Mouse (Mus musculus) small intestine, adult 2 months (tissue): ENCODE data around the gene Fgf8. TPM values are rescaled to one million over a fixed set of nuclear protein-coding genes. Genes with fewer than 3 reads are reported as not detected.

Experiments used
- H3K27ac ChIP-seq: fragments of 200-500 bp; 2 replicates; pipeline ENCODE4 v1.5.1; 2012; ENCODE audit warnings: low read depth, low read length, control low read depth, inconsistent platforms; ENCODE audit not compliant: insufficient read depth
- H3K27me3 ChIP-seq: fragments of 200-500 bp; 2 replicates; pipeline ENCODE4 v1.6.1; 2012; ENCODE audit warnings: mild to moderate bottlenecking, moderate library complexity, low read length, inconsistent platforms; ENCODE audit not compliant: control insufficient read depth, insufficient read depth
- H3K36me3 ChIP-seq: fragments of 200-500 bp; 2 replicates; pipeline ENCODE4 v1.6.1; 2012; ENCODE audit warnings: mild to moderate bottlenecking, low read length, control low read depth, inconsistent platforms; ENCODE audit not compliant: control insufficient read depth, insufficient read depth
- H3K4me1 ChIP-seq: fragments of 200-500 bp; 2 replicates; pipeline ENCODE4 v1.6.1; 2012; ENCODE audit warnings: low read length, inconsistent platforms, mixed read lengths; ENCODE audit not compliant: control insufficient read depth, insufficient read depth, insufficient read length
- H3K4me3 ChIP-seq: fragments of 200-500 bp; 2 replicates; pipeline ENCODE4 v1.5.1; 2012; ENCODE audit warnings: low read depth, mild to moderate bottlenecking, control low read depth, inconsistent platforms, low read length, moderate library complexity
- CTCF ChIP-seq: fragments of 200-500 bp; IDR thresholded peaks from 2 replicates; pipeline ENCODE4 v1.5.1; 2012; ENCODE audit warnings: low read depth, mild to moderate bottlenecking, control low read depth, inconsistent platforms, low read length, moderate library complexity, mixed read lengths; ENCODE audit not compliant: insufficient replicate concordance, insufficient read length; ENCODE audit errors: extremely low read depth
- POLR2A ChIP-seq: fragments of 200-500 bp; IDR thresholded peaks from 2 replicates; pipeline ENCODE4 v1.6.1; 2012; ENCODE audit warnings: low read depth, mild to moderate bottlenecking, control low read depth, inconsistent platforms, low read length, moderate library complexity
- WGBS: fragments of 180-500 bp; shearing (Covaris S2); methylation state at CpG from one replicate; pipeline ENCODE4 v1.1.7; 2018; 5-methylcytosine and 5-hydroxymethylcytosine counted together
- polyA plus RNA-seq: library from polyadenylated mRNA; depleted of rRNA; stranded (reverse); fragments of >200 nt; gene quantifications from 2 replicates; pipeline ENCODE4 v1.2.3, GENCODE M21; 2012

Gene Fgf8
- polyA plus RNA-seq, 1 experiment, result not detected

DNA sequence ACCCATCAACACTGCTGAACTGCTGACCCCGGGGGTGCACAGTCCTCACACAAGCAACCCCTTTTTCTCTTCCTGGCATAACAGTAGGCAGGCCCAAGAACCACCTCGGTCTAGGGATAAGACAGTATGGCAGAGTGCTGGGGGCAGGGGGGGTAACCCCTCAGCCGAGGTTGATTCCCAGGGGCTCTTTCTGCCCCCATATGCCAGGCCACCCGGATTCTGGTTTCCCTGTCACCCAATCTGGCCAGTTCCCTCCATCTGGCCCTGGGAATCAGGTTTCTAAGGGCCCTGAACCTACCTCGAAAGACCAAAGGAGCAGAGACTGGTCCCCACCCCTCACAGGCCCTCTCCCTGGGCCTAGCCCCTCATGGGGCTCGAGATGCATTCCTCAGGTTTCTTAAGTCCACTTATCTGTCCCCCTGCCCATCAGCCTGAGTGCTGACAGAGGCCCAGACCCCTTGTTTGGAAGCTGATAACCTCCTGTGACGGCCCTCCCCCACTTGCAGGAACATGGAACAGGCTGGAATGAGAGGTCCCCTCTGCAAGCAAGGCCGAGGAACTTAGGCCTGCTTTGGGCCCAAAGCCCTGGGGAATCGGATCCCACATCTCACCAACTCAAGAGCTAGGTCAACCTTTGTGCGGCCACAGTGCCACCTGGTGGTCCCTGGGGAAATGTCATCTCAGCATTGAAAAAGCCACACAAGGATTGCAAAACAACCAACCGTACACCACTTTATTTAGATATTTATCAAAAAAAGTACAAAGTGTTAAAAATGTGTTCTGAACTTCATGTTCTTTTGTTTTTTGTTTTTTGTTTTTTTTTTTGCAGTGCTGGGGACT is 4.5 kb upstream of the Fgf8 start:
- Histone ChIP-seq H3K27me3 (peaks cover 33% of the 10 kb centered on the region), H3K4me3 (no peak overlapping the region), H3K27ac (no peak overlapping the region), H3K4me1 (peaks cover 16% of the 10 kb centered on the region), H3K36me3 (peaks cover 7% of the 10 kb centered on the region)
- WGBS, result 43% methylated on average over 11 of the region's 11 CpGs
- TF ChIP-seq POLR2A (no peak), CTCF (peak; percentile 70; the same call in 1 of the 2 replicates)

DNA sequence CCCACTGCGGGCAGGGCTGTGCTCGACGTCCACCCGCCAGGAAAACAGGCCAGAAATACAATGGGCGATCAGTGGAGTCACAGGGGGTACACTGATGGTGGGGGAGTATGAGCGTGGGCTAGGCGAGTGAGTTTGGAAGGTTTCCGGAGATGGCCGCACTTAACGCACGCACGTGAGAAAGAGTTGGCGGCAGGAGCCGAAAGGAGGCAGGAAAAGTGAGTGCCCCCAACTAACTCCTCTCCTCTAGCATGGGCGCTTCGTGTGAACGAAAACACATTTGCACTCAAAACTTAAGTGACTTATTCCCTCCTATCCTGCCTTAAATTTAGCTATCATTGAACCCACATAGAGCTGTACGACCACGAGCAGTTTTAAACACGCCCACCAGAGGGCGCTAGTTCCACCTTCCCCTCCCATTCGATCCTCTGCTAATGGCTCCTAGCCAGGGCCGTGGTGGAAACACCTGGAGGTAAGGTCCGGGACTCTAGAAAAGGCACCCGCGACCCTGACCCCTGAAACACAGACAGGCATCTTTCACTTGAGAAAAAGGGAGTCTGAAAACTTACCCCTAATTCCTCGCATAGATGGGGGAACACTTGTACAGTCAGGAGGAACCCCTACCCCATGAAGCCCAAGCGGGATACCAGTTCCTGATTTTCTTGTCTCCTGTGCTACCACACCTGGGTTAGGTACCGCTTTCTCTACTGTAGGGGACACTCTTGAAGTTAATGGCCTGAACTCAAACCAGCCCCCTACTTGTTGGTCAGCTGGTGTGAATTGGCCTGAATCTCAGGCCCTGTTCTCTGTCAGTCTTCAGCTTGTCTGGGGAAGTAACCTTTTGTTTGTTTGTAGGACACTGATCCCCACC is 3.7 kb upstream of the Fgf8 start:
- 12% methylated on average over 29 of the region's 29 CpGs for WGBS
- Histone ChIP-seq H3K4me3 (peak overlapping the region; percentile 7; the same call in 1 of the 2 replicates), H3K36me3 (peaks cover 2% of the 10 kb centered on the region; the same call in 1 of the 2 replicates), H3K27ac (no peak overlapping the region), H3K27me3 (peaks cover 42% of the 10 kb centered on the region), H3K4me1 (peaks cover 16% of the 10 kb centered on the region)
- no peak for TF ChIP-seq POLR2A
- TF ChIP-seq CTCF, result peak; percentile 94; the same call in 1 of the 2 replicates

DNA sequence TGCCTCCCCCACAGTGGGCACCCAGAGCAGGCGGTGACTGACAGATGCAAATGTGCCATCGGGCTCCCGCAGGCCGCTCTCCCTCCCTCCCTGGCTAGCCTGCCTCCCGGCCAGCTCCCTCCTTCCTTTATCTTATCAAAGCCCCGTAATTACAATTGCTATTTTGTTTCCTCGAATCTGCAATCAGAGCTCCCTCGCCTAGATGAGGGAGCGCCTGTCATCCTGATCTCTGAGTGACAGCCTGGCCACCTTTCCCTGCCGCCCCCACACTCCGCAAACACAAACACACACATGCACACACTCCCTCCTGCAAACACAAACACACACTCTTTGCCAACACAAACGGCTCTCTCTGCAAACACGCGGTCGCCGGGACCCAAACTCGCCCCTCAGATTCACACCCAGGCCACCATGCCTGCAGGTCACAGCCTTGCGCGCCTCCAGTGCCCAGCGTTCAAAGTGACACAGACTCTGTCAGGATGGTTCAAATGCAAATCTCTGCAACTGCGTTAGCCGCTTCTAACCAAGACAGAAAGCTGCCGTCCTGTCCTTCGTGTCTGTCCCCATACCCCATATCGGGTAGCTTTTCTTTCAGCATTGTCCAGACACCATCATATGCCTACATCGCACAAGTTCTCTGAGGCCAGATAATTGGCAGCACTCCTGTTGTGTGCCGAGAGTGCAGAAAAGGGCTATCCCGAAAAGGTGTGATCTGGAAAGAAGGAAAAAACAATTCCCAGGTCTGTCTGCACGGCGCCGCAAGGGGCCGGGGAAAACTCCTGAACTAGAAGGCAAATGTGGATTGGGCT is 2.8 kb upstream of the Fgf8 start:
- no peak overlapping the region for H3K4me3 ChIP-seq
- no peaks in the 10 kb centered on the region; the same call in 1 of the 2 replicates for H3K36me3 ChIP-seq
- H3K27ac ChIP-seq, result no peak overlapping the region
- no peak for TF ChIP-seq POLR2A
- TF ChIP-seq CTCF, result no peak
- WGBS, result 8% methylated on average over 32 of the region's 32 CpGs
- H3K27me3 ChIP-seq, result peaks cover 50% of the 10 kb centered on the region
- H3K4me1 ChIP-seq, result peaks cover 16% of the 10 kb centered on the region

DNA sequence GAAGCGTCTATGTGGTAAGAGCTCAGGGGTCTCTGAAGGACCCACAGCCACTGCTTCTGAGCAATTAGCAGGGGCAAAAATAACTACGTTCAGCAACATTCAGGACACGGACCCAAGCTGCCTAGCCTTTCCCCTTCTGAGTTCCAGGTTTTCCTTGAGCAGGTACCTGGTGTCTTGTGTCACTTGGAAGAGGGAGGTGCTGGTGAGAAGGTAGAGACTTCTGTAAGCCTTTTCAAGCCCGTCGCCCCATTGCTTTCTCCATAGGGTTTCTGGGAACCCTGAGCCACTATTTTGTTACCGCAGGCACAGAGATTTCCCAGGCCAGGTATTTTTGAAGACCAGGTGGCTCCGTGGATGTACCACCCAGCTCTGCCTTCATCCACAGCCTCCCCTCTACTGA is 904 bp upstream of the Fgf8 start:
- Histone ChIP-seq H3K27ac (no peak overlapping the region), H3K27me3 (peaks cover 65% of the 10 kb centered on the region), H3K4me1 (peaks cover 14% of the 10 kb centered on the region), H3K36me3 (no peaks in the 10 kb centered on the region), H3K4me3 (no peak overlapping the region)
- no peak for TF ChIP-seq POLR2A
- no peak for TF ChIP-seq CTCF
- 44% methylated on average over 7 of the region's 7 CpGs for WGBS

DNA sequence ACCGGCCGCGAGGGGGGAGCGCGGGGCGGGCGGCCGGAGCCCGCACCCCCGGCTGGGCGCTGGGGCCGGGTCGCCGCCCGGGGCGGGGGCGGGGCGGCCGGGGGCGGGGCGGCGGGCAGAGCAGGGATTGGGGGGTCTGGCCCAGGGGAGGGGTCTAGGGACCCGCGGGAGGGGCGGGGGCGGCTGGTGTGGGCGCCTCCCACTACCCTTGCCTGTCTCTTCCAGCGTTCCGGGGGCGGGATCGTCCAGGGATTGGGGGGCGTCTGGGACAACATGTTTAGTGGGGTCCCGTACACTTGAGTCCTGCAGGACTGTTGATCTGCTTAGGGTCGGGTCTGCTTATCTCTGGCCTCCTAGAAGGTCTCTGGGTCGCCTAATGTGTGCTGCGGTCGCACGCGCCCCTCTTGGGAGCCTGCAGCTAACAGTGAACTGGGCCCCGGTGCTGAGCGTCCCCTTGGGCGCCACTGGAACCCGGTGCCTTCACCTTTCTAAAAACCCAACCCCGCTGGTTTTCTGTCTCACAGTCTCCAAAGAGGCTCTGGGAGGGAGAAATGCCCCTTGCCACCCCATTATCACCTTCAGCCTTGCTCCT is 365 bp upstream of the Fgf8 start:
- WGBS, result 10% methylated on average over 24 of the region's 44 CpGs
- no peak for TF ChIP-seq POLR2A
- TF ChIP-seq CTCF, result no peak
- H3K27ac ChIP-seq, result no peak overlapping the region
- peaks cover 70% of the 10 kb centered on the region for H3K27me3 ChIP-seq
- H3K4me3 ChIP-seq, result no peak overlapping the region
- peaks cover 9% of the 10 kb centered on the region for H3K4me1 ChIP-seq
- no peaks in the 10 kb centered on the region for H3K36me3 ChIP-seq

DNA sequence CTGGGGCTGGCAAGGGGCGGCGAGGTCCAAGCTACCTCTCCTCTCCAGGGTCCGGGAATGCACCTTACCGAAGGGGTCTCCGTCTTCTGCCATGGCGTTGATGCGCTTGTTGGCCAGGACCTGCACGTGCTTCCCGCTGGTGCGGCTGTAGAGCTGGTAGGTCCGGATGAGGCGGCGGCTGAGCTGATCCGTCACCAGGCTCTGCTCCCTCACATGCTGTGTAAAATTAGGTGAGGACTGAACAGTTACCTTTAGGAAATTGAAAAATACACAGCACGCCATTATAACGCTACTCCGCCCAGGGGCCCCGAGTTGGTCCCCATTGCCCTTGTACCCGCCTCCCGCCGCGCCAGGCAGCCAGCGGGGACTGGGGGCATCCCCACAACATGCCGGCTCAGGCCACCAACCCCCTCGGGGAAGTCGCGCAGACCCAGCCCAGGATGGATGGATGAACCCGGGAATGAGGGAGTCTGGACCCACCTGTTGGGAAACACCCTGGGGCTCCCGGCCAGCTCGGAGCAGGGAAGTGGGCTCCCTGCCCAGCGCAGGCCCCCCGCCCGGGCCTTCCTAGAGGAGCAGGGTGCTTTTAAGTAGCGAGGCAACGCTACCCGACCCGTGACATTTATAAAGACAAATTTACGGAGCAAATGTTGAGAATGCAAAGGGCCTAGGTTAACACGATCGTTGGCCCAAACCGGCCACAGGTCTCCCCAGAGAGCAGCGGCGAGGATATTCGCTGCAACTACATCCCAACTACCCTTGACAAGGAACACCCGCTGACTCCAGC is 1.1 kb downstream of the Fgf8 start:
- Histone ChIP-seq H3K4me1 (peaks cover 16% of the 10 kb centered on the region), H3K27ac (no peak overlapping the region), H3K27me3 (peaks cover 85% of the 10 kb centered on the region), H3K36me3 (no peaks in the 10 kb centered on the region), H3K4me3 (no peak overlapping the region)
- WGBS, result 3% methylated on average over 45 of the region's 45 CpGs
- TF ChIP-seq POLR2A (no peak), CTCF (no peak)
